9 mouse cellular contexts compared by ENCODE assay signal in genomic region chr6:136852762-136853161, GRCm38 (mm10). TPM values are rescaled to one million over a fixed set of nuclear protein-coding genes. Genes with fewer than 3 reads are reported as not detected.
A peak's percentile ranks its signal among the peaks of the same experiment; 100 is the strongest.
DNase-seq lines count a peak whose midpoint lies in the region; ATAC-seq and TF ChIP-seq lines count a peak whose summit lies in the region.
"Had no signal": no experiment of that assay in that cellular context is flagged by ENCODE, and none has a peak within 500 bp of the region (broad histone marks: within the 10 kb centered on the region; RNA-seq: fewer than 3 reads in every experiment).

No protein-coding gene starts in this region.

- no peaks in the 10 kb centered on the region for H3K36me3 ChIP-seq in hindbrain, embryonic 14.5 days (replicated peaks; ENCODE audit: control insufficient read depth, insufficient read depth)

- peak overlapping the region; percentile 43; the same call in 1 of the 2 replicates for H3K27ac ChIP-seq in gastrocnemius, adult 2 months
- H3K27ac ChIP-seq in hindbrain, embryonic 14.5 days = peak overlapping the region; percentile 59

- H3K9ac ChIP-seq in hindbrain, embryonic 14.5 days = no peak overlapping the region

- no peaks in the 10 kb centered on the region for H3K9me3 ChIP-seq in hindbrain, embryonic 14.5 days (ENCODE audit: control insufficient read depth, low read length)

- no peaks in the 10 kb centered on the region for H3K4me1 ChIP-seq in hindbrain, embryonic 14.5 days (replicated peaks; ENCODE audit: control insufficient read depth, insufficient read depth, low read length)

- H3K4me2 ChIP-seq in hindbrain, embryonic 14.5 days (replicated peaks) = no peak overlapping the region

- no peaks in the 10 kb centered on the region for H3K27me3 ChIP-seq in hindbrain, embryonic 14.5 days (ENCODE audit: control insufficient read depth, insufficient read depth, low read length)

- no peak for TF ChIP-seq CTCF in gastrocnemius, adult 2 months (IDR thresholded peaks at IDR 0.05)

- no peak for DNase-seq in gastrocnemius, adult 2 months
- no peak for DNase-seq in gastrocnemius, postnatal 4 days (ENCODE audit: low spot score in 2 of 2)
- peak; percentile 27 for DNase-seq in NIH3T3 (ENCODE audit: low read depth)
- DNase-seq in hindbrain, embryonic 14.5 days (ENCODE audit: low spot score) = no peak
- DNase-seq in frontal cortex, postnatal 10 days (ENCODE audit: low spot score in 2 of 2) = no peak
- no peak for DNase-seq in lung, postnatal 25 days (ENCODE audit: low spot score)
- DNase-seq: heart, postnatal 36 days had no signal

- WGBS in hindbrain, embryonic 14.5 days = 72% methylated on average over 3 of the region's 3 CpGs

- H3K4me3 ChIP-seq in gastrocnemius, adult 2 months = no peak overlapping the region
- H3K4me3 ChIP-seq in hindbrain, embryonic 14.5 days (replicated peaks; ENCODE audit: low read length) = no peak overlapping the region

- no peak for ATAC-seq in hindbrain, embryonic 14.5 days (ENCODE audit: low FRiP score)
- ATAC-seq in megakaryocyte, adult 5-6 weeks (ENCODE audit: poor library complexity, severe bottlenecking) = peak; percentile 70
- ATAC-seq in monocyte, adult 5-6 weeks (replicated peaks; ENCODE audit: insufficient number of reproducible peaks, low FRiP score, low TSS enrichment, poor library complexity, severe bottlenecking) = no peak

- intact Hi-C loops in gastrocnemius, adult 2 months (cut with DNase I) = no loop called here

RNA-seq across cellular contexts. Expression of gene Art4, which starts 4.8 kb away (rescaled TPM):
- total RNA-seq in gastrocnemius, adult 2 months (2021) = under 1 TPM; 0.10 to 0.11 TPM
- total RNA-seq in gastrocnemius, postnatal 4 days (2021) = 1 to 10 TPM in 1 of 2 experiments, under 1 TPM in 1; 0.41 to 1.0 TPM
- polyA plus RNA-seq in hindbrain, embryonic 14.5 days (2014; fragmentation: Nextera tagmentation; extraction: Ambion mirVana) = 0.10 and 0.21 TPM in 2 replicates
- 0.31 TPM in 1 of 2 replicates, not detected in the other for total RNA-seq in megakaryocyte, adult 5-6 weeks (2015)
- 0.18 and 0.94 TPM in 2 replicates for total RNA-seq in megakaryocyte, adult 5-6 weeks (2017)
- not detected in 3 replicates for total RNA-seq in monocyte, adult 5-6 weeks (2017)

RNA-seq across cellular contexts. Expression of gene Smco3, which starts 17.5 kb away (rescaled TPM):
- not detected for total RNA-seq in gastrocnemius, adult 2 months (2021)
- total RNA-seq in gastrocnemius, postnatal 4 days (2021) = 1 to 10 TPM; 1.2 to 1.6 TPM
- 1.8 and 1.9 TPM in 2 replicates for polyA plus RNA-seq in hindbrain, embryonic 14.5 days (2014; fragmentation: Nextera tagmentation; extraction: Ambion mirVana)
- total RNA-seq in megakaryocyte, adult 5-6 weeks (2015) = 0.21 and 0.51 TPM in 2 replicates
- total RNA-seq in megakaryocyte, adult 5-6 weeks (2017) = 0.26 and 0.49 TPM in 2 replicates
- 0.49 TPM in 1 of 3 replicates, not detected in the others for total RNA-seq in monocyte, adult 5-6 weeks (2017)
- total RNA-seq: heart, postnatal 36 days had no signal

RNA-seq across cellular contexts. Expression of gene Mgp, which starts 22.9 kb away (rescaled TPM):
- total RNA-seq in gastrocnemius, adult 2 months (2021) = 100 to 1,000 TPM in 1 of 2 experiments, 10 to 100 TPM in 1; 52.8 to 161 TPM
- total RNA-seq in gastrocnemius, postnatal 4 days (2021) = 100 to 1,000 TPM in 1 of 2 experiments, 10 to 100 TPM in 1; 73.6 to 120 TPM
- polyA plus RNA-seq in hindbrain, embryonic 14.5 days (2014; fragmentation: Nextera tagmentation; extraction: Ambion mirVana) = 9.2 and 11.7 TPM in 2 replicates
- 0.42 and 1.5 TPM in 2 replicates for total RNA-seq in megakaryocyte, adult 5-6 weeks (2015)
- not detected in 2 replicates for total RNA-seq in megakaryocyte, adult 5-6 weeks (2017)
- not detected in 3 replicates for total RNA-seq in monocyte, adult 5-6 weeks (2017)

RNA-seq across cellular contexts. Expression of gene Wbp11, which starts 24.7 kb away (rescaled TPM):
- total RNA-seq in gastrocnemius, adult 2 months (2021) = 10 to 100 TPM; 48.4 to 54.7 TPM
- total RNA-seq in gastrocnemius, postnatal 4 days (2021) = 10 to 100 TPM; 83.7 to 86.2 TPM
- polyA plus RNA-seq in hindbrain, embryonic 14.5 days (2014; fragmentation: Nextera tagmentation; extraction: Ambion mirVana) = 74.7 and 77.5 TPM in 2 replicates
- 70.9 and 71.0 TPM in 2 replicates for total RNA-seq in megakaryocyte, adult 5-6 weeks (2015)
- 35.1 and 42.6 TPM in 2 replicates for total RNA-seq in megakaryocyte, adult 5-6 weeks (2017)
- 46.3 to 120 TPM (median 81.0 TPM) in 3 replicates for total RNA-seq in monocyte, adult 5-6 weeks (2017)

RNA-seq across cellular contexts. Expression of gene BC049715, which starts 25.3 kb away (rescaled TPM):
- under 1 TPM in 1 of 2 experiments, not detected in 1; 0.28 TPM for total RNA-seq in gastrocnemius, adult 2 months (2021)
- total RNA-seq in gastrocnemius, postnatal 4 days (2021) = under 1 TPM; 0.39 to 0.57 TPM
- 1.4 and 2.0 TPM in 2 replicates for polyA plus RNA-seq in hindbrain, embryonic 14.5 days (2014; fragmentation: Nextera tagmentation; extraction: Ambion mirVana)
- total RNA-seq in megakaryocyte, adult 5-6 weeks (2015) = 0.45 and 1.0 TPM in 2 replicates
- 1.1 and 1.3 TPM in 2 replicates for total RNA-seq in megakaryocyte, adult 5-6 weeks (2017)
- total RNA-seq in monocyte, adult 5-6 weeks (2017) = 0.96 to 3.7 TPM (median 2.5 TPM) in 3 replicates

Comparison
In these comparisons a context has a peak if more than half of its experiments do, and no peak if none do; other contexts are left out.
1. RNA of gene Mgp, which starts 22.9 kb away (total RNA-seq): 52.8 to 161 TPM in gastrocnemius, adult 2 months and 73.6 to 120 TPM in gastrocnemius, postnatal 4 days; 0.42 to 1.5 TPM in megakaryocyte, adult 5-6 weeks and not detected in monocyte, adult 5-6 weeks; every median in the first group is over 10 times any median in the second.